Mouse (Mus musculus) midbrain, embryonic 15.5 days (tissue): Measurements from ENCODE around the gene Ferd3l. TPM values are rescaled to one million over a fixed set of nuclear protein-coding genes. Genes with fewer than 3 reads are reported as not detected.

Source experiments
- ATAC-seq: fragments of 200-750 bp; cut with Nextera tagmentation; replicated peaks from 2 replicates; pipeline ENCODE4 v1.8.0; 2017; ENCODE audit warnings: moderate TSS enrichment
- H3K27ac ChIP-seq: fragments of 300-500 bp; sonication (generic); 2 replicates; pipeline ENCODE4 v1.5.1; 2015; ENCODE audit warnings: mild to moderate bottlenecking, inconsistent platforms
- H3K27me3 ChIP-seq: fragments of 300-500 bp; sonication (generic); replicated peaks from 2 replicates; pipeline ENCODE4 v1.6.1; 2015; ENCODE audit warnings: inconsistent platforms
- H3K36me3 ChIP-seq: fragments of 300-500 bp; sonication (generic); replicated peaks from 2 replicates; pipeline ENCODE4 v1.6.1; 2015; ENCODE audit warnings: inconsistent platforms
- H3K4me1 ChIP-seq: fragments of 300-500 bp; sonication (generic); 2 replicates; pipeline ENCODE4 v1.6.1; 2015; ENCODE audit warnings: inconsistent platforms
- H3K4me2 ChIP-seq: fragments of 300-500 bp; sonication (generic); 2 replicates; pipeline ENCODE4 v1.6.1; 2015; ENCODE audit warnings: inconsistent platforms, mild to moderate bottlenecking, moderate library complexity
- H3K4me3 ChIP-seq: fragments of 300-500 bp; sonication (generic); 2 replicates; pipeline ENCODE4 v1.5.1; 2015; ENCODE audit warnings: mild to moderate bottlenecking, inconsistent platforms
- H3K9ac ChIP-seq: fragments of 300-500 bp; sonication (generic); 2 replicates; pipeline ENCODE4 v1.6.1; 2015; ENCODE audit warnings: mild to moderate bottlenecking, inconsistent platforms
- H3K9me3 ChIP-seq: fragments of 300-500 bp; sonication (generic); 2 replicates; pipeline ENCODE4 v1.6.1; 2016; ENCODE audit warnings: inconsistent platforms
- WGBS: fragments of 180-500 bp; shearing (Covaris S2); methylation state at CpG from one replicate; pipeline ENCODE4 v1.1.7; 2015; ENCODE audit warnings: mixed read lengths; 5-methylcytosine and 5-hydroxymethylcytosine counted together
- polyA plus RNA-seq: library from polyadenylated mRNA; unstranded; fragments of >200 nt; fragmentation: Nextera tagmentation; extraction: Ambion mirVana; gene quantifications from 2 replicates; pipeline ENCODE4 v1.2.1, GENCODE M21; 2015

The Ferd3l gene
- polyA plus RNA-seq, 1 experiment from 2014 or later = 0.71 TPM

GRCm38 (mm10) chr12:33958241-33959194 lies 30.3 kb downstream of the Ferd3l start:
- Histone ChIP-seq H3K4me3 (peak overlapping the region; percentile 43), H3K9me3 (no peaks in the 10 kb centered on the region), H3K4me1 (peaks cover 20% of the 10 kb centered on the region), H3K4me2 (peak overlapping the region; percentile 82), H3K36me3 (no peaks in the 10 kb centered on the region), H3K9ac (peak overlapping the region; percentile 21; the same call in 1 of the 2 replicates), H3K27ac (no peak overlapping the region), H3K27me3 (peaks cover 61% of the 10 kb centered on the region)
- WGBS = under 1% methylated on average over 56 of the region's 56 CpGs
- peak; percentile 67 for ATAC-seq

GRCm38 (mm10) chr12:33959206-33959605 lies 31.0 kb downstream of the Ferd3l start:
- peaks cover 20% of the 10 kb centered on the region for H3K4me1 ChIP-seq
- no peak overlapping the region for H3K4me2 ChIP-seq
- no peaks in the 10 kb centered on the region for H3K36me3 ChIP-seq
- WGBS = 2% methylated on average over 6 of the region's 6 CpGs
- peak overlapping the region; percentile 43; the same call in 1 of the 2 replicates for H3K4me3 ChIP-seq
- H3K9me3 ChIP-seq = no peaks in the 10 kb centered on the region
- no peak overlapping the region for H3K9ac ChIP-seq
- no peak for ATAC-seq
- H3K27ac ChIP-seq = no peak overlapping the region
- peaks cover 62% of the 10 kb centered on the region for H3K27me3 ChIP-seq

- no peak for ATAC-seq
- H3K27me3 ChIP-seq = peaks cover 63% of the 10 kb centered on the region
- WGBS = 3% methylated on average over 3 of the region's 3 CpGs
These were observed 31.6 kb downstream of the Ferd3l start for GRCm38 (mm10) chr12:33959846-33960245.

GRCm38 (mm10) chr12:33961013-33961412 lies 32.8 kb downstream of the Ferd3l start:
- H3K27ac ChIP-seq = no peak overlapping the region
- 10% methylated on average over 5 of the region's 5 CpGs for WGBS
- no peak overlapping the region for H3K4me3 ChIP-seq
- H3K27me3 ChIP-seq = peaks cover 65% of the 10 kb centered on the region
- H3K36me3 ChIP-seq = no peaks in the 10 kb centered on the region
- peaks cover 20% of the 10 kb centered on the region for H3K4me1 ChIP-seq
- H3K4me2 ChIP-seq = no peak overlapping the region
- ATAC-seq = no peak
- no peak overlapping the region for H3K9ac ChIP-seq
- no peaks in the 10 kb centered on the region for H3K9me3 ChIP-seq

More at GRCm38 (mm10) chr12:33959846-33960245, 31.6 kb downstream of the Ferd3l start:
- no peak overlapping the region for H3K9ac ChIP-seq
- H3K4me3 ChIP-seq = no peak overlapping the region
- no peak overlapping the region for H3K4me2 ChIP-seq
- no peaks in the 10 kb centered on the region for H3K9me3 ChIP-seq
- no peaks in the 10 kb centered on the region for H3K36me3 ChIP-seq
- peaks cover 20% of the 10 kb centered on the region for H3K4me1 ChIP-seq
- no peak overlapping the region for H3K27ac ChIP-seq

- H3K4me1 ChIP-seq = peaks cover 24% of the 10 kb centered on the region
- H3K36me3 ChIP-seq = no peaks in the 10 kb centered on the region
- H3K27me3 ChIP-seq = peaks cover 55% of the 10 kb centered on the region
- H3K27ac ChIP-seq = no peak overlapping the region
- no peak overlapping the region for H3K4me2 ChIP-seq
- ATAC-seq = no peak; the same call in 1 of the 2 replicates
- no peak overlapping the region for H3K9ac ChIP-seq
- no peaks in the 10 kb centered on the region for H3K9me3 ChIP-seq
- WGBS = 3% methylated on average over 17 of the region's 17 CpGs
- H3K4me3 ChIP-seq = no peak overlapping the region
These were observed 34.0 kb downstream of the Ferd3l start for GRCm38 (mm10) chr12:33962118-33962772.

GRCm38 (mm10) chr12:33962773-33963130 lies 34.5 kb downstream of the Ferd3l start:
- H3K36me3 ChIP-seq = no peaks in the 10 kb centered on the region
- no peak overlapping the region for H3K27ac ChIP-seq
- no peak overlapping the region for H3K4me3 ChIP-seq
- peaks cover 50% of the 10 kb centered on the region for H3K27me3 ChIP-seq
- peaks cover 24% of the 10 kb centered on the region for H3K4me1 ChIP-seq
- H3K9ac ChIP-seq = no peak overlapping the region
- WGBS = 6% methylated on average over 9 of the region's 9 CpGs
- no peak for ATAC-seq
- H3K9me3 ChIP-seq = no peaks in the 10 kb centered on the region
- H3K4me2 ChIP-seq = no peak overlapping the region

- WGBS = 4% methylated on average over 15 of the region's 15 CpGs
- no peaks in the 10 kb centered on the region for H3K36me3 ChIP-seq
- peaks cover 48% of the 10 kb centered on the region for H3K27me3 ChIP-seq
These were observed 35.6 kb downstream of the Ferd3l start for GRCm38 (mm10) chr12:33963671-33964369.

GRCm38 (mm10) chr12:33964427-33964826 lies 36.2 kb downstream of the Ferd3l start:
- H3K27ac ChIP-seq = no peak overlapping the region
- 15% methylated on average over 2 of the region's 2 CpGs for WGBS
- no peak overlapping the region for H3K4me3 ChIP-seq
- ATAC-seq = no peak
- no peak overlapping the region for H3K4me2 ChIP-seq
- no peaks in the 10 kb centered on the region for H3K36me3 ChIP-seq
- no peak overlapping the region for H3K9ac ChIP-seq
- peaks cover 23% of the 10 kb centered on the region for H3K4me1 ChIP-seq
- H3K27me3 ChIP-seq = peaks cover 54% of the 10 kb centered on the region
- no peaks in the 10 kb centered on the region for H3K9me3 ChIP-seq

More at GRCm38 (mm10) chr12:33963671-33964369, 35.6 kb downstream of the Ferd3l start:
- Histone ChIP-seq H3K4me3 (no peak overlapping the region), H3K27ac (no peak overlapping the region), H3K9ac (no peak overlapping the region), H3K4me2 (no peak overlapping the region), H3K4me1 (peaks cover 23% of the 10 kb centered on the region), H3K9me3 (no peaks in the 10 kb centered on the region)
- no peak for ATAC-seq

GRCm38 (mm10) chr12:33965661-33966360 lies 37.6 kb downstream of the Ferd3l start:
- Histone ChIP-seq H3K27me3 (peaks cover 56% of the 10 kb centered on the region), H3K9ac (no peak overlapping the region), H3K4me3 (no peak overlapping the region), H3K9me3 (no peaks in the 10 kb centered on the region), H3K27ac (no peak overlapping the region), H3K36me3 (no peaks in the 10 kb centered on the region), H3K4me2 (no peak overlapping the region), H3K4me1 (peaks cover 23% of the 10 kb centered on the region)
- no peak for ATAC-seq
- WGBS = 4% methylated on average over 5 of the region's 5 CpGs

- WGBS = under 1% methylated on average over 35 of the region's 35 CpGs
- peaks cover 23% of the 10 kb centered on the region for H3K4me1 ChIP-seq
- H3K36me3 ChIP-seq = no peaks in the 10 kb centered on the region
- H3K27me3 ChIP-seq = peaks cover 58% of the 10 kb centered on the region
- ATAC-seq = peak; percentile 23; the same call in 1 of the 2 replicates
- no peak overlapping the region for H3K27ac ChIP-seq
- H3K4me2 ChIP-seq = peak overlapping the region; percentile 37
- H3K9ac ChIP-seq = no peak overlapping the region
- H3K4me3 ChIP-seq = peak overlapping the region; percentile 0; the same call in 1 of the 2 replicates
- H3K9me3 ChIP-seq = no peaks in the 10 kb centered on the region
These were observed 38.5 kb downstream of the Ferd3l start for GRCm38 (mm10) chr12:33966490-33967415.

- under 1% methylated on average over 21 of the region's 21 CpGs for WGBS
- peaks cover 23% of the 10 kb centered on the region for H3K4me1 ChIP-seq
- H3K27me3 ChIP-seq = peaks cover 52% of the 10 kb centered on the region
- ATAC-seq = peak; percentile 68
- H3K9ac ChIP-seq = no peak overlapping the region
- H3K4me2 ChIP-seq = peak overlapping the region; percentile 37
- H3K4me3 ChIP-seq = peak overlapping the region; percentile 0; the same call in 1 of the 2 replicates
- no peak overlapping the region for H3K27ac ChIP-seq
- H3K9me3 ChIP-seq = no peaks in the 10 kb centered on the region
- no peaks in the 10 kb centered on the region for H3K36me3 ChIP-seq
These were observed 39.3 kb downstream of the Ferd3l start for GRCm38 (mm10) chr12:33967514-33967913.
